Mouse (Mus musculus) heart, adult 2 months (tissue): Measurements from ENCODE around the gene Ephb3.

ENCODE experiments used
- CTCF ChIP-seq: fragments of 200-600 bp; IDR thresholded peaks from 2 replicates; pipeline ENCODE4 v1.8.1; 2022; ENCODE audit warnings: antibody characterized with exemption, mild to moderate bottlenecking, moderate library complexity
- EP300 ChIP-seq: fragments of 200-500 bp; IDR thresholded peaks from 2 replicates; pipeline ENCODE4 v1.6.1; 2011; ENCODE audit warnings: low read depth, low read length, control low read depth; ENCODE audit not compliant: insufficient read depth
- POLR2A ChIP-seq: fragments of 200-500 bp; IDR thresholded peaks from 2 replicates; pipeline ENCODE4 v1.6.1; 2011; ENCODE audit warnings: mild to moderate bottlenecking, low read depth, low read length, control low read depth; ENCODE audit not compliant: insufficient read depth

DNA sequence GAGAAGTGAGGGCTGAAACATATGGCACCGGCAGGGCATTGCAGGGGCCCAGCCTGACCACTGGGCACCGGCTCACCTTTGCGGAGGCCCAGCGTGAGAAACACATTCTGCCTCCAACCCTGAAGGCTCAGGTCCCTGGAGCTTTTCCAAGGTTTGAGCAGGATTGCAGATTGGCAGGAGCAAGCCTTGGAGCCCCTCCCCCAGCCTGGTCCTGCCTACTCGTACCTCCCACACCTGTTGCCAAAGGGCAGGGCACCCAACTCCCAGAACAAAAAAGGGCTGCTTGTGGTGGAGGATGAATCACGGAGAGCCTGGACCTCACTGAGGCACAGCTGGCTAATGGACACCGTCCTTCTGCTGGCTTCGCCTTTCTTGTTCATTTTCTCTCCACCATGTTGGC is 30.6 kb downstream of the Ephb3 start:
- TF ChIP-seq EP300 (no peak), POLR2A (no peak), CTCF (no peak)
